Mouse (Mus musculus): ENCODE data around the gene Ccdc114. TPM values are rescaled to one million over a fixed set of nuclear protein-coding genes. Genes with fewer than 3 reads are reported as not detected.
"Not testable (repeated sequence)": the region's sequence is repeated elsewhere in the genome, so short reads cannot be mapped to it uniquely, and the experiment has no call there.

The Ccdc114 gene
- total RNA-seq, 4 experiments from 2014 or later, result 0.66 to 1.4 (median 1.2) TPM

DNA sequence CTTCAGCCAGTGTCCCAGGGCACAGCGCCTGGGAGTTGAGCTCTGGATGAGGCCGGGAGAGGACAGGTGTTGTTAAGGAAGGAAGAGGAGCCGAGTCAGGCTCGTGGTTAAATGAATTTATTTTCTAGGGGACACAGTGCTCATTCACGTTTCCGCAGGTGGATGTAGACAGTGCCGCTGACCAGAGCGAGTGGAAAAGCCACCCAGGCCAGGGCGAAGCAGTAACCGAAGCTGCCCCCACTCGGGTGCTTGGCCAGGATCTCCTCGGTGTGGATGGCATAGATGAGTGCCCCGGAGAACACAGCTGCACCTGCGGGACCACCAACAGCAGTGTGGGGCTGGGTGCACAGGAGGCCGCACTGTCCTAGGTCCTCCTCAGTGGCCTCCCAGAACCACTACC lies 5.9 kb upstream of the Ccdc114 start:
- DNase-seq (ENCODE audit: low spot score), result no peak

DNA sequence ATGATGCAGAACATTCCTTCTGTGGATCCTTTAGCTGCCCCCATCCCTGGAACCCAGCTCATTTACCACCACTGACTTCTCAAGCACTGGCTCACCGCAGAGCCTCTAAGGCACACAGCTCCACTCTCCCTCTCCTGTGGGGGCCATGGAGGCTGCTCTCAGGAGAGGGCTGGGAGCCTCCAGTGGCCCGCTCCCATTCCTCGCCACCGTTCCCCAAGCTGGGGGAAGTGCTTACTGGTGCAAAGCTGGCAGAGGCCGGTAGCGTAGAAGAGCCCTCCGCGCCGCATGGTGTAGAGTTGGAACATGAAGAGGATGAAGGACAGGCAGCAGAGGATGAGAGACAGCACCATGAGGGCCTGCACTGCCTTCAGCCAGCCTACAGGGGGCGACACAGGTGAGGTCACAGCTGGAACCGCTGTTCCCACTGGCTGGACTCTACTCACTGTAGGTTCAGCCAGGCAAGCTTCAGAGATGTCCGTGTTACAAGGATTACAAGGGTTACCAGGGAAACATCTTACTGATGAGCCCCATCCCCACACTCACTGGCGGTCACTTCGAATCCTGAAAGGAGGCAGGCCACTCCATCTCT lies 4.7 kb upstream of the Ccdc114 start:
- DNase-seq (ENCODE audit: low spot score), result no peak

DNA sequence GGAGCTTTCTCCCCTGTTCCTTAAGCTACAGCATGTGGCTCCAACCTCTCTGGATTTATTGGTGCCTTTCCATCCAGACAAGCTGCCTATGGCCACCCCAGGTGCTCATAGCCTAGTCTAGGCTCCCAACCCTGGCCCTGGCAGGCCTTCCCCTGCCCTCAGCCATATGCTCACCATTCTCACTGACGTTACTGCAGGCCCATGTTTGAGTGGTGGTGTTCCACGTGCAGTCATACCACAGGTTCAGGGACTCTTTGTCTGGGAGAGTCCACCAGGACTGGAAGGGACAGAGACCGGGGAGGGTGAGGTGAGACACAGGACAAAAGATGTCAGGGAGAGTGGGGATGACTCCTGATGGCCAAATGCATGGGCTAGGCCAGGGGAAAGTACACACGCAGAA lies 4.1 kb upstream of the Ccdc114 start:
- no peak for DNase-seq (ENCODE audit: low spot score)

DNA sequence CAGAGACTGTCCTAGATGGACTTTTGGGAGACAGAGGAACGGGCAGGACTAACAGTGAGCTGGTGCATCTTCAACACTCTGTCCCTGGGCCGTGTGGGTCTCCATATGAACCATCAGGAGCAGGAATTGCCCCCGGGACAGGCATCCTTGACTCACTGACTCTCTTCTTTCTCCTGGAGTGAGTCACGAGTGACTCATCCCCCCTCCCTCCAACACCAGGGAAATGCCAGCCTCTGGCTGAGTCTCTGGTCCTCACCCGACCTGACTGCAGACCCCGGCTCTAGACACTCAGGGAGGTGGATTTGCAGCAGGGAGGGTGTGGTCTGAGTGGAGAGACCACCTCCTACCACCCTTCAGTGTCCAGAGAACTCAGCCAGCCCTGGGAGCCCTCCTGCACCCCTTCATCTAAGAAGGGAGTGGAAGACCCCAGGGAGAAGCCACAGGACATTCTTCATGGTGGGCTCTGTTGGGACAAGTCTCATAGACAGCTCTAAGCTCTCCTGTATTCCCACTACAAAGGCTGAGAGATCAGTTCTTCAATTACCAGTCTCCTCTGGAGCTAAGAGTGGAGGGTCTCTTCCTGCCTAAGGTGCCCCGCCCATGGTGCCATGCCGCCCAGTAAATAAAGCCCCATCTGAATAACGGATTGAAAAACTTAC lies 3.2 kb upstream of the Ccdc114 start:
- DNase-seq (ENCODE audit: low spot score), result peak; percentile 33

DNA sequence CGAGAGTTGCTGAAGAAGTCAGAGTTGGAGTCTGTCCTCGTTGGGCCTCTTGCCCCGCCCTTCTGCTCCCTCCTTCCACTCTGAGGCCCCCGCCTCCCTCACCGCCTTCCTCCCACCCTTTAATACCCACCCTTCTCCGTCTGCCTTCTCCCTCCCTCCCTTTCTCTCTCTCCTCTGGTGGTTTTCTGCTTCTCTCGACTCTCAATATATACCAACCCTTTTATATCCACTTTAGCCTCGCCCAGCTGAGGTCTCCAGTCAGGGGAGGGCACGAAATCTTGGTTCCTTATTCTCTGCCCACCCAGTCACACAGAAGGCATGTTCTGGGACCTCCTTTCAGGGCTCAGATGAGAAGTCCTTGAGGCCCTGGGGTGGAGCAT lies 2.6 kb upstream of the Ccdc114 start, which contains the start of gene Emp3:
Gene Emp3 (minus strand): TSS at position 163 of the 380 bp plus-strand sequence.
- peak; percentile 56 for DNase-seq (ENCODE audit: low spot score)

DNA sequence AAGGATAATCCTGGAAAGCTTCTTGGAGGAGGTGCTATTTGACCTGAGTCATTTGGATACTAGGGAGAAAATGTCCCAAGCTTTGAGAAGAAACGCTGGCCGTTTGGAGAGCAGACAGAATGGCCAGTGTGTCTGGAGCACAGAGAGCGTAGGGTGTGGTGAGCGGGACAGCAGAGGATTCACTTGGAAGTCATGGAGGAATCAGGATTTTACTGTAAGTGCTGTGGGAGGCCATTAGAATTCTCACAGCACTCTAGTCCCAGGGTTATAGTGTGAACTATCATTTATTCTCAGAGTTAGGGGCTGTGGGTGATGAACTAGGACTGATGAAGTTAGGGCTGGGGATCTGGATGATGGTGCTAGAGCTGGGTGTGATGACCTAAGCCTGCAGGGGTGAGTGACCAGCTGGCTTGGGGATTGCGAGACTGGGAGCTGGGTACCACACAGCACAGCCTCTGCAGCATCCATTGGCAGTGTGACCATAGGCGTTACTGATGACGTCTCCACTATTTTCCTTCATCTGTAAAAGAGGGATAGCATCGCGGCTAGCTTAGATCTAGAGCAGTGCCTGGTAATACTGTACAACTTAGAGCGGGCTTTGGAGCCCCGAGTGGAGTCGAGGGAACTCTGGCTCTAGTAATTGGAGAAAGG lies 1.8 kb upstream of the Ccdc114 start:
- DNase-seq (ENCODE audit: low spot score), result peak; percentile 10

DNA sequence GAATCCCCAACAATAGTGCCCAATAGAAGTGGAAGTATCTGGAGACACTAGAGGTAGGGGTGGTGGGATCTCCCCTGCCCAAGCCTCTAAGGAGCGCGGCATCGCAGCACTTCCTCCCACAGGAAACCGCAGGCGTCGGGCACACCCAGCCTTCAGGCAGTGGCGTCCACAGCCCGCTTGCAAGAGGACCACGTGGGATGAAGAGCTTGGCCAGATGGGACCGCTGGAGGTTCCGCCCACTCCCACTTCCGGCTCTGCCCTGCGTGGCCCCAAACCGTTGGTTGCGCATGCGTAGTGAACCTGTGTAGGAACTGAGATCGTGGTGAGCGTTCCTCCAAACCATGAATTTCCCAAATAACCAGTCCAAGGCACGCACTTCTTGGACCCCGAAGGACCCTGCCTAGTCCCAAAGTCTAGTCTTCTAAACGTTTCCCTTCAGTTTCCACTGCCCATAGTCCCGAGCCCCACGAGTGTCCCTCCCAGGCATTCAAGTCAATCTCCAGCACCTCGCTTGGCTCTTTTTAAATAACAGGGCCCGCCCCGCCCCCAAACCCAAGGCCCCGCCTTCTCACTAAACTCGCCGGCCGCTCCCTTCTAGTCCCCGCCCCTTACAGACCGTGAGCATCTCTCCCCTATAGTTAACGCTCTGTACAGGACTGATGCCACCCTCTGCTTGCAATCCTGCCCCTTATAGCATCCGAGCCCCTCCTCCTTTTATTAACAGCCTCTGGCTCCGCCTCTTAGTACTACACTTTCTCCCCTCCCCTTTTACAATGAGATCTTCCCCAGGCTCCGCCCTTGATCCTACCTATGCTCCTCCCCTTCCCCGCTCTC lies 727 bp upstream of the Ccdc114 start:
- DNase-seq (ENCODE audit: low spot score), result peak; percentile 98

DNA sequence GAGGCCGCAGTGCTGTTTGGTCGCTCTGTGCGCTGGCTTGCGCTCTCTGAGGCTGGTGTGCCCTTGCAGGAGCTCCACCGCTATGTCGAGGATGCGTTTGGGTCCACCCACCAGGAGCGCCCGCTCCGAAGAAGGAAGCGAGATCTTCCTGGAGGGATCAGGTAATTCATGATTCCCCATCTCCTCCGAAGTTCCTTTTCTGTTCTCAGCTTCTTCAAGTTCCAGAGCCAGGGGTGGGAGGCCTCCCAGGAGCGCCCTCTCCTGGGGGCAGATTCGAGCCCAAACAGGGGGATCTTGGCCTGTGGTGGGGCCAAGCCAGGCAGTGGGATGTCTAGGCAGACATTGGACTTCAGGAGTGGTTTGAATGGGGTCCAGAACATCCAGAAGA lies 551 bp downstream of the Ccdc114 start:
- no peak for DNase-seq (ENCODE audit: low spot score)

DNA sequence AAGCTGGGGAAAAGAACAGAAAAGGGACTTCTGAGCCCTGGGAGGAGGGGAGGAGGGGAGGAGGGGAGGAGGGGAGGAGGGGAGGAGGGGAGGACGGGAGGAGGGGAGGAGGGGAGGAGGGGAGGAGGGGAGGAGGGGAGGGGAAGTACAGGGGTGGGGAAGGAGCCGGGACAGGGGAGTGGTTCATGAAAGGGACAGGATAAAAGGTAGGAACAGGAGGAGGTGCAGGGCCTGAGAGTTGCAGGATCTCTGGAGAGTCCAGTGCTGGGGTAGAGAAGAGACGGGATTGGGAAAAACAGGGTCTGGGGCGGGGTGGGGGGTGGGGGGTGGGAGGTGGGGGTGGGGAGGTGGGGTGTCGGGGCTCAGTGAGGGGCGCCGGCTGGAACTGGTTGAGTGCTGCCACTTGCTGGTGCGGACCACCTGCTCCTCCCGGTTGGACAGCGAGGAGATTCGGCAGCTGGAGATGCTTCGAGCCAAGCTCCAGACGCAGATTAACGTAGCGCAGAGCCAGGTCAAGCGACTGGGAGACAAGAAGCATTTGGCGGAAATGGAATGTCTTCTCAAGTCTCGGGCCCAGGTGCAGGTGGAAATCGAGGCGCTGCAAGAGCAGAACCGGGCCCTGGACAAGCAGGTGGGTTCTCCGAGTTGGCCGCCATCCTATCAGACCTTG lies 4.9 kb downstream of the Ccdc114 start:
- DNase-seq (ENCODE audit: low spot score), result no peak

DNA sequence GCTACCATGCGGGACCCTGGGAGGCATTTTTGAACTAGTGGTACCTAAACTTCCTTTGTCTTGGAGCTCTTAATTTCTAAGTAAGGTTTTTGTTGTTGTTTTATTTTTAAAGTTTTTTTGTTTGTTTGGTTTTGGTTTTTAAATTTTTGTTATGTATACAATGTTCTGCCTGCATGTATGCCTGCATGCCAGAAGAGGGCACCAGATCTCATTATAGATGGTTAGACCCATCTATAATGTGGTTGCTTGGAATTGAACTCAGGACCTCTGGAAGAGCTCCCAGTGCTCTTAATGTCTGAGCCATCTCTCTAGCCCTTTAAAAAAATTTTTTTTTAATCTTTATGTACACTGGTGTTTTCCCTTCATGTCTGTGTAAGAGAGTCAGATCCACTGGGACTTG lies 5.8 kb downstream of the Ccdc114 start:
- DNase-seq (ENCODE audit: low spot score), result no peak

DNA sequence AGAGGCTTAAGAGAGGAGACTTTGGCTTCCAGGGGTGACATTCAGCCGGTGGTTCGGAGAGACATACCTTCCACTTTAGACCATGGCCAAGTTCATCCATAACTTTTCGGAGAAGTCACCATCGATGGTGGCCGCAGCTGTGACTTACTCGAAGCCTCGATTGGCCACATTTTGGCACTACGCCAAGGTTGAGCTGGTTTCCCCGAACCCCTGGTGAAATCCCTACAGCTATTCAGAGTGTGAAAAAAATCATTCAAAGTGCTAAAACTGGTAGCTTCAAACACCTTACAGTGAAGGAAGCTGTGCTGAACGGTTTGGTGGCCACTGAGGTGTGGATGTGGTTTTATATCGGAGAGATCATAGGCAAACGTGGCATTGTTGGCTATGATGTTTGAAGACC lies 9.9 kb downstream of the Ccdc114 start:
- not testable (repeated sequence) for DNase-seq (ENCODE audit: low spot score)

DNA sequence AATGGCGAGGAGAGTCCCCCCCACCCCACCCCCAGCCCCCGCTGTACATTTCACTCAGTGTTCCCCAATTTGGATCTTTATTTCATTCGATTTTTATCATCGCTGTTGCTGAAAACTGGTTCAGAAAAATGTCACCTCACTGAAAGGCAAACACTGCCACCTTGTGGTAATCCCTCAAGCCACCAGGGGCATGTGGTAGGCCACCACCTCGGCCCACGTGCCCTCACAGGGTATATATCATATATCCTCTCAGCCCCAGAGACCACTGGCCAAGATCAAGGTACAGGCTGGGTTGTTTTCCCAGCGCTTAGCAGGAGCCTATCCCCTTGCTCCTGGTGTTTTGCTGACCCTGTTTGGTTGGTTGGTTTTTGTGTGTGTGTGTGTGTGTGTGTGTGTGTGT lies 11.2 kb downstream of the Ccdc114 start:
- DNase-seq (ENCODE audit: low spot score), result no peak

DNA sequence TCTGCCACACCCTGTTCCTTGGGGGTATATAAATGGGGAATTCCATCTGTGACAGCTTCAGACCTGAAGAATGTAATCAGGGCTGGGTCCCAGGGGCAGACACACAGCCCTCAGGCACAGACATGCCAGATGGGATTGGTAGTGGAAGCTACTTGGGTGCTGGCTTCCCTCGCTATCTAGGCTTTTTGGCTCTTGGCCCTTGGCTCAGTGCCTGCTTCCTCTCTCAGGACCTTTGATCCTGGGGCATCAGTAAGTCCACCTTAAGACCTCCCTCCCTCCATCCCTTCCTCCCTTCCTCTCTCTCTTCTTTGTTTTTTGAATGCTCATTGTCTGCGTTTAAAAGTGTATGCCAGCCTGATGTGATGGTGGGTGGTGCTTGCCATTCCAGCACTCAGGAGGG lies 16.0 kb downstream of the Ccdc114 start:
- DNase-seq (ENCODE audit: low spot score), result no peak

DNA sequence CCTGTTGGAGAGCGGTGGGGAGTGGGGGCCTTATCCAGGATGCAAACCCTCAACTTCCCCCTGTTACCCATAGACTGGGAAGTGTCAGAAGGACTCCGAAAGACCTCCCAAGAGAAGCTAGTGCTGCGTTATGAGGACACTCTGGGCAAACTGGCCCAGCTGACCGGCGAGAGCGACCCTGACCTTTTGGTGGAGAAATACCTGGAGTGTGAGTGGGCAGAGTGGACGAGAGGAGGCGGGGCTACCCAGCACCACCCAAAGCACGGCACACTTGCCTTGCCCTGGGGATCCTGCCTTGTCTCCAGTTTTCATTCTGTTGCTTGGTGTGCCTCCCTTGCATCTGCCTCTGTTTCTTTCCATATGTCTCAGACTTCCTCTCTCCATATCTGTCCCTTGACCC lies 18.1 kb downstream of the Ccdc114 start:
- no peak for DNase-seq (ENCODE audit: low spot score)

DNA sequence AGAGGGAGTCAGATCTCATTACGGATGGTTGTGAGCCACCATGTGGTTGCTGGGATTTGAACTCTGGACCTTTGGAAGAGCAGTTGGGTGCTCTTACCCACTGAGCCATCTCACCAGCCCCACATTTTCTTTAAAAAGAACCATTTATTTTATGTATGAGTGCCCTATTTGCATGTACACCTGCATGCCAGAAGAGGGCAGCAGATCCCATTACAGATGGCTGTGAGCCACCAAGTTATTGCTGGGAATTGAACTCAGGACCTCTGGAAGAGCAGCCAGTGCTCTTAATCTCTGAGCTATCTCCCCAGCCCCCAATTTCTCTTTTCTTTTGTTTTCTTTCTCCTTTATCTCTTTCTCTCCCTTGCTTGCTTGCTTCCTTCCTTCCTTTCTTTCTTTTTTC lies 19.4 kb downstream of the Ccdc114 start:
- not testable (repeated sequence) for DNase-seq (ENCODE audit: low spot score)

DNA sequence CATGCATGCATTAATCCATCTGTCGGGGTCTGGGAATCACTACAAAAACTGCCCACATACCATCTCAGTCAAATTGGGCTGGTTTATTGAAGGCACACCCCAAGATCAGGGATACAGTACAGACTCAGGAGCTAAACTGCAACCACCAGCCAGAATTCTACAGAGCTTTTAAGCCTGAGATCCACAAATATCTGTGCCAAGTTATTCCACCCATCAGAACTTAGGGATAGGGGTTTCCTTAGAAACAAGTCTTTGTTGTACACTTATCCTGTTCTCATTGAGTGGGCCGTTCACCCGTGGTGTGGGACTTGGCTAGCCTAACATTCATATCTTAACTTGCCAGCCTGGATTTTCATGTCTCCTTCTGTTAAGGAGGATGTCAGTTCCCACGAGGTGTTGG lies 25.2 kb downstream of the Ccdc114 start:
- no peak for DNase-seq (ENCODE audit: low spot score)

DNA sequence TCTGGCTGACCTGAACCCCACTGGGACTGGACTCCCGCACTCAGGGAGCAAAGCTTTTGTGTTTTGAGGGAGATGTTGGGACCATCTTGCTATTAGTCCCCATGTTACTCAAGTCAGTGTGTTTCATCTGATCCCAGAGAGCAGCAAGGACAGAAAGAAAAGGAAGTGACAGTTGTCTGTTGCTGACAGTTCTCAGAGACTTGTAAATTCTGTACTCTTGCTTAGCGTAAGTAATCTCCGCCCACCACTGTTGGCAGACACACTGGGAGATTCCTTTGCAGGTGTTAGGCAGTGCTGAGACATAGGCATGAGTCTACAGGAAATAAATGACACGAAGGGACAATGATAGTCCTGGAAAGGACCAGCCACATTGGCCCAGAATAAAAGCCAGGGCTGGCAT lies 32.7 kb downstream of the Ccdc114 start:
- DNase-seq (ENCODE audit: low spot score), result no peak

DNA sequence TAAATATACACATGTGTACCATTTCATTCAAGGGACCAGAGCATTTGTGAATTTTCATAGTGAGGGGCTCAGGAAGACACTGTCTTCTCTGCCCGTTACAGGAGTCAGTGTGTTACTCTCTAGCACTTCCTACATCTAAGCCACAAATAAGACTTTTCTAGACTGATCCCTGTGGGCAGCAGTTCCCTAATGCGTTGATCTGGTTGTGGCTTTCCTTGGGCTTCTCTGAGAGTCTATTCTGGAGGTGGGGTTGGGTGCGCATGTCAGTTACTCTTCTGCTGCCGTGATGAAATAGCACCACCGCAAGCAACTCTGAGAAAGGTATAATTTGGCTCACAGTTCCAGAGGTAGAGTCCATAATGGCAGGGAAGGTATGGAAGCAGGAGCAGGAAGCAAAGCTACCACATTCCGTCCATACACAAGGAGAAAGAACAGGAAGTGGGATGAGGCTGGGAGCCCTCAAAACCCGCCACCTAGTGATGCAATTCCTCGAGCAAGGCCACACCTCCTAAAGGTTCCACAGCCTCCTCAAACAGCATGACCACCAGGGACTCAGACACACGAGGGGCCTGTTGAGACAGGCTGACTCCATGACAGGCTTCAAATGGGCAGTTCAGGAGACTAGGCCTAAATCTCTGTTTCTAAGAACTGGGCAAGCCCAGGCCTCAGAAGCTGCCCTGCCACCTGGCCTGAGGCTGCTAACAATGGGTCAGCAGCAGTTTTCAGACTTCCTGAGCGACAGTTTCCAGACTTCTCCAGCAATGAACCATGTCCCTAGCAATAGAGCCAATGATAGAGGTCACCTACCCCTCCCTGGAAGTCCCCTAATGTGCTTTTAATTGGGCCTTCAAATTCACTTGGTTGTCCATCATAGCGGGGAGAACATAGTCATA lies 48.2 kb downstream of the Ccdc114 start:
- DNase-seq (ENCODE audit: low spot score), result no peak

DNA sequence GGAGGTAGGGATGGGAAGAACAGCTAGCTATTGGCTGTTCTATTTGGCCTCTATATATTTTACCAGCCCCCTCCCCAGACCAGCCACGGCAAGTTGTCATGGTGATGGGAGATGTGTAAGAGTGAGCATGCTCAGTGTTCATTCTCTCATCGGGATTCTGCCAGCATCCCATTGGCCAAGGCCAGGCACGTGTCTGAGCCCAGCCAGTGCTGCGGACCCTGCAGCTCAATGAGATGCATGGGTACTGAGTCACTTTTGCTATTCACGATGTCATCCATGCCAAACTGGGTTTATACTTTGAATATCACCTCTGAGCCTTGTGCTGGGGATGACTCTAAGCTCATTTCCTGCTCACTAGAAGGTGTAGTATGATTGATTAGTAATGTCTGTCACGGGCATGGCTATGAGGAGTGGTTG lies 49.4 kb downstream of the Ccdc114 start:
- no peak for DNase-seq (ENCODE audit: low spot score)

DNA sequence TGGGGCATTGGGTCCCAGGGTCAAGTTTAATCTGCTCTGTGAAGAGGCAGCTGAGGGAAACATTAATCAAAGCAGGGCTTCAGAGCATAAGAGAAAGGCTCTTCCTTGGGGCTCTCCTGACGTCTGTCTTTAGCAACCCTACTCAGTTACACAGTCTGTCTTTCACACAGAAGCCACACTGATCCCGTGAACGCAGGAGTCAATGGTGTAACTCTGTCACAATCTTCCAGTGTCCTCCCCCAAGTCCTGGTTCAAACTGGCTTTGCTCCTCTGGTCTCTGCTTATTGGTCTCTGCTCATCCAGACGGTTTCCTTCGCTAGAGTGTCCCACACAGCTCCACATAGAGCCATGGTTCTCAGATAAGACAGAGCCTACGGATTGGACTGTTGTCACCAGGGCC lies 50.2 kb downstream of the Ccdc114 start:
- DNase-seq (ENCODE audit: low spot score), result no peak

DNA sequence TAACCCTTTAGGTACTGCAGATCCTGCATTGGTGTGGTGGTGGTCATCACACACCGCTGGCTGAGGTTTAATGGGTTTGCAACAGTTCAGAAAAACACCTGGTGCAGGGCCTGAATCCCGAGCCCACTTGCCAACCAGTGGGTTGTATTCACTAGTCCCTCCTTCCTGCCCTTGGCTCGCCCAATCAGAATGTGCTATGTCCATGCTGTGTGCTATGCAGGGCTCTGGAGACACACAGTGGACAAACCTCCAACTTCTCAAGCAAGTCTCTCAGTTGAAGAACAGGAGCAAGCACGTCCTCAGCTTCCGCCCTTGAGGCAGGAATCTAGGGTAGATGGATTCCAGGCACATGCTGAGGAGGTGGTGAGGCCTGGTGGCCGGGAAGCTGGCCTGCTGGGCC lies 50.6 kb downstream of the Ccdc114 start:
- no peak for DNase-seq (ENCODE audit: low spot score)
